Mouse (Mus musculus) midbrain, embryonic 14.5 days (tissue): ENCODE measurements around the gene Dtl. TPM values are rescaled to one million over a fixed set of nuclear protein-coding genes. Genes with fewer than 3 reads are reported as not detected.

Experiments used
- ATAC-seq: fragments of 200-750 bp; cut with Nextera tagmentation; 2 replicates; pipeline ENCODE4 v1.8.0; 2017; ENCODE audit warnings: moderate number of reproducible peaks, moderate library complexity; ENCODE audit not compliant: low FRiP score, low TSS enrichment
- DNase-seq: peaks from one replicate; pipeline ENCODE4 v3.0.0-alpha.2; 2015
- H3K27ac ChIP-seq: fragments of 300-500 bp; sonication (generic); replicated peaks from 2 replicates; pipeline ENCODE4 v1.5.1; 2014; ENCODE audit warnings: mild to moderate bottlenecking, low read depth, low read length, moderate library complexity
- H3K27me3 ChIP-seq: fragments of 300-500 bp; sonication (generic); 2 replicates; pipeline ENCODE4 v1.6.1; 2014; ENCODE audit warnings: low read length, control low read depth, mixed read lengths; ENCODE audit not compliant: control insufficient read depth, insufficient read depth
- H3K36me3 ChIP-seq: fragments of 300-500 bp; sonication (generic); 2 replicates; pipeline ENCODE4 v1.6.1; 2014; ENCODE audit warnings: low read length, control low read depth; ENCODE audit not compliant: control insufficient read depth, insufficient read depth
- H3K4me1 ChIP-seq: fragments of 300-500 bp; sonication (generic); 2 replicates; pipeline ENCODE4 v1.6.1; 2014; ENCODE audit warnings: mild to moderate bottlenecking, antibody characterized with exemption, low read length, control low read depth; ENCODE audit not compliant: control insufficient read depth, insufficient read depth
- H3K4me2 ChIP-seq: fragments of 300-500 bp; sonication (generic); 2 replicates; pipeline ENCODE4 v1.6.1; 2014; ENCODE audit warnings: mild to moderate bottlenecking, low read length, moderate library complexity
- H3K4me3 ChIP-seq: fragments of 300-500 bp; sonication (generic); replicated peaks from 2 replicates; pipeline ENCODE4 v1.5.1; 2014; ENCODE audit warnings: low read depth, low read length
- H3K9ac ChIP-seq: fragments of 300-500 bp; sonication (generic); replicated peaks from 2 replicates; pipeline ENCODE4 v1.6.1; 2014; ENCODE audit warnings: mild to moderate bottlenecking, low read length, moderate library complexity
- H3K9me3 ChIP-seq: fragments of 300-500 bp; sonication (generic); 2 replicates; pipeline ENCODE4 v1.6.1; 2016; ENCODE audit warnings: low read length, control low read depth, mixed read lengths; ENCODE audit not compliant: control insufficient read depth
- WGBS: fragments of 180-500 bp; shearing (Covaris S2); extraction: QIAGEN DNeasy Blood & Tissue Kit; methylation state at CpG from one replicate; pipeline ENCODE4 v1.1.7; 2014; 5-methylcytosine and 5-hydroxymethylcytosine counted together
- polyA plus RNA-seq: library from polyadenylated mRNA; unstranded; fragments of >200 nt; fragmentation: Nextera tagmentation; extraction: Ambion mirVana; gene quantifications from 2 replicates; pipeline ENCODE4 v1.2.1, GENCODE M21; 2014

Dtl gene
- polyA plus RNA-seq, 1 experiment from 2014 or later, result 10.4 TPM

GRCm38 (mm10) chr1:191587062-191587461 lies 11.7 kb upstream of the Dtl start:
- no peak overlapping the region for H3K27ac ChIP-seq
- WGBS, result 96% methylated on average over 3 of the region's 3 CpGs
- no peaks in the 10 kb centered on the region for H3K4me1 ChIP-seq
- no peak overlapping the region for H3K4me3 ChIP-seq
- no peak overlapping the region for H3K4me2 ChIP-seq
- no peaks in the 10 kb centered on the region for H3K27me3 ChIP-seq
- no peak for DNase-seq
- no peak overlapping the region for H3K9ac ChIP-seq
- peaks cover 59% of the 10 kb centered on the region for H3K36me3 ChIP-seq
- ATAC-seq, result no peak
- no peaks in the 10 kb centered on the region for H3K9me3 ChIP-seq

- DNase-seq (no peak), ATAC-seq (no peak)
- Histone ChIP-seq H3K27ac (no peak overlapping the region), H3K4me1 (no peaks in the 10 kb centered on the region), H3K9me3 (no peaks in the 10 kb centered on the region), H3K9ac (no peak overlapping the region), H3K4me3 (no peak overlapping the region), H3K27me3 (no peaks in the 10 kb centered on the region), H3K4me2 (no peak overlapping the region), H3K36me3 (peaks cover 55% of the 10 kb centered on the region)
- 97% methylated on average over 2 of the region's 2 CpGs for WGBS
These were observed 10.4 kb upstream of the Dtl start for GRCm38 (mm10) chr1:191585704-191586103.

GRCm38 (mm10) chr1:191584483-191584882 lies 9.1 kb upstream of the Dtl start:
- H3K27me3 ChIP-seq, result no peaks in the 10 kb centered on the region
- H3K9me3 ChIP-seq, result no peaks in the 10 kb centered on the region
- no peak overlapping the region for H3K9ac ChIP-seq
- no peak overlapping the region for H3K27ac ChIP-seq
- ATAC-seq, result no peak
- H3K4me2 ChIP-seq, result no peak overlapping the region
- peaks cover 47% of the 10 kb centered on the region for H3K36me3 ChIP-seq
- DNase-seq, result no peak
- WGBS, result 95% methylated on average over 4 of the region's 4 CpGs
- H3K4me1 ChIP-seq, result no peaks in the 10 kb centered on the region
- no peak overlapping the region for H3K4me3 ChIP-seq

GRCm38 (mm10) chr1:191583836-191584235 lies 8.5 kb upstream of the Dtl start:
- WGBS, result 95% methylated on average over 4 of the region's 4 CpGs
- DNase-seq (no peak), ATAC-seq (no peak)
- H3K4me2 ChIP-seq, result no peak overlapping the region
- H3K9me3 ChIP-seq, result no peaks in the 10 kb centered on the region
- no peaks in the 10 kb centered on the region for H3K27me3 ChIP-seq
- no peak overlapping the region for H3K4me3 ChIP-seq
- H3K36me3 ChIP-seq, result peaks cover 47% of the 10 kb centered on the region
- H3K27ac ChIP-seq, result no peak overlapping the region
- H3K9ac ChIP-seq, result no peak overlapping the region
- no peaks in the 10 kb centered on the region for H3K4me1 ChIP-seq

GRCm38 (mm10) chr1:191581641-191582040 lies 6.3 kb upstream of the Dtl start:
- H3K4me1 ChIP-seq, result peaks cover 16% of the 10 kb centered on the region
- H3K27ac ChIP-seq, result no peak overlapping the region
- H3K27me3 ChIP-seq, result no peaks in the 10 kb centered on the region
- 96% methylated on average over 4 of the region's 4 CpGs for WGBS
- no peaks in the 10 kb centered on the region for H3K9me3 ChIP-seq
- H3K9ac ChIP-seq, result no peak overlapping the region
- H3K4me3 ChIP-seq, result no peak overlapping the region
- ATAC-seq (no peak), DNase-seq (no peak)
- H3K36me3 ChIP-seq, result peaks cover 29% of the 10 kb centered on the region
- H3K4me2 ChIP-seq, result no peak overlapping the region

- DNase-seq (no peak), ATAC-seq (no peak)
These were observed 4.2 kb upstream of the Dtl start for GRCm38 (mm10) chr1:191579524-191579923.

GRCm38 (mm10) chr1:191574871-191575457 lies 380 bp downstream of the Dtl start:
- DNase-seq, result peak; percentile 68

More at GRCm38 (mm10) chr1:191579524-191579923, 4.2 kb upstream of the Dtl start:
- H3K4me3 ChIP-seq, result no peak overlapping the region
- H3K27me3 ChIP-seq, result no peaks in the 10 kb centered on the region
- H3K9me3 ChIP-seq, result no peaks in the 10 kb centered on the region
- H3K9ac ChIP-seq, result no peak overlapping the region
- peaks cover 18% of the 10 kb centered on the region for H3K4me1 ChIP-seq
- 90% methylated on average over 3 of the region's 3 CpGs for WGBS
- peaks cover 21% of the 10 kb centered on the region for H3K36me3 ChIP-seq
- H3K4me2 ChIP-seq, result no peak overlapping the region
- no peak overlapping the region for H3K27ac ChIP-seq

GRCm38 (mm10) chr1:191573906-191574639 lies 1.3 kb downstream of the Dtl start:
- DNase-seq (peak; percentile 4), ATAC-seq (no peak)
- peak overlapping the region; percentile 50; the same call in 1 of the 2 replicates for H3K9ac ChIP-seq
- H3K36me3 ChIP-seq, result no peaks in the 10 kb centered on the region
- H3K4me1 ChIP-seq, result peaks cover 18% of the 10 kb centered on the region
- H3K4me2 ChIP-seq, result peak overlapping the region; percentile 91
- H3K9me3 ChIP-seq, result no peaks in the 10 kb centered on the region
- peak overlapping the region; percentile 72 for H3K4me3 ChIP-seq
- no peaks in the 10 kb centered on the region for H3K27me3 ChIP-seq
- 3% methylated on average over 13 of the region's 13 CpGs for WGBS
- no peak overlapping the region for H3K27ac ChIP-seq

More at GRCm38 (mm10) chr1:191574871-191575457, 380 bp downstream of the Dtl start:
- Histone ChIP-seq H3K36me3 (no peaks in the 10 kb centered on the region), H3K27me3 (no peaks in the 10 kb centered on the region), H3K4me2 (peak overlapping the region; percentile 91), H3K4me3 (peak overlapping the region; percentile 72), H3K9ac (peak overlapping the region; percentile 50), H3K4me1 (peaks cover 18% of the 10 kb centered on the region), H3K9me3 (no peaks in the 10 kb centered on the region), H3K27ac (peak overlapping the region; percentile 45)
- ATAC-seq, result no peak; the same call in 1 of the 2 replicates
- WGBS, result under 1% methylated on average over 52 of the region's 52 CpGs

GRCm38 (mm10) chr1:191570415-191570814 lies 4.9 kb downstream of the Dtl start:
- ATAC-seq (no peak), DNase-seq (no peak)
- WGBS, result 91% methylated on average over 3 of the region's 3 CpGs
- no peaks in the 10 kb centered on the region for H3K27me3 ChIP-seq
- H3K36me3 ChIP-seq, result no peaks in the 10 kb centered on the region
- H3K4me1 ChIP-seq, result no peaks in the 10 kb centered on the region
- no peak overlapping the region for H3K27ac ChIP-seq
- H3K4me2 ChIP-seq, result no peak overlapping the region
- H3K4me3 ChIP-seq, result no peak overlapping the region
- H3K9me3 ChIP-seq, result no peaks in the 10 kb centered on the region
- H3K9ac ChIP-seq, result no peak overlapping the region
